Mouse (Mus musculus) lung, postnatal 0 days (tissue): ENCODE results near the gene Prelid1.

ENCODE experiments used
- CTCF ChIP-seq: IDR thresholded peaks from 2 replicates; pipeline ENCODE4 v1.5.1; 2016; ENCODE audit warnings: antibody characterized with exemption, mild to moderate bottlenecking
- EP300 ChIP-seq: IDR thresholded peaks from 2 replicates; pipeline ENCODE4 v1.6.1; 2016; ENCODE audit warnings: antibody characterized with exemption, mild to moderate bottlenecking, control low read depth

GRCm38 (mm10) chr13:55369531-55370114, 49.3 kb downstream of the Prelid1 start, which contains the start of gene Rgs14:
- TF ChIP-seq CTCF (no peak), EP300 (no peak)
